Mouse (Mus musculus) midbrain, embryonic 10.5 days (tissue): ENCODE data around the gene Nphs1. TPM values are rescaled to one million over a fixed set of nuclear protein-coding genes. Genes with fewer than 3 reads are reported as not detected.
A peak's percentile ranks its signal among the peaks of the same experiment; 100 is the strongest.

Source experiments
- DNase-seq: peaks from one replicate; pipeline ENCODE4 v3.0.0-alpha.2; 2017; ENCODE audit warnings: low spot score
- H3K27ac ChIP-seq: fragments of 300-500 bp; sonication (generic); replicated peaks from 2 replicates; pipeline ENCODE4 v1.5.1; 2016; ENCODE audit warnings: mild to moderate bottlenecking
- H3K27me3 ChIP-seq: fragments of 300-500 bp; sonication (generic); 2 replicates; pipeline ENCODE4 v1.6.1; 2016; ENCODE audit warnings: low read depth, mild to moderate bottlenecking; ENCODE audit not compliant: poor library complexity, severe bottlenecking
- H3K36me3 ChIP-seq: fragments of 300-500 bp; sonication (generic); 2 replicates; pipeline ENCODE4 v1.6.1; 2016; ENCODE audit warnings: mild to moderate bottlenecking, moderate library complexity
- H3K4me1 ChIP-seq: fragments of 300-500 bp; sonication (generic); 2 replicates; pipeline ENCODE4 v1.6.1; 2016
- H3K4me3 ChIP-seq: fragments of 300-500 bp; sonication (generic); 2 replicates; pipeline ENCODE4 v1.5.1; 2016; ENCODE audit warnings: mild to moderate bottlenecking, moderate library complexity
- H3K9me3 ChIP-seq: fragments of 300-500 bp; sonication (generic); replicated peaks from 2 replicates; pipeline ENCODE4 v1.6.1; 2016; ENCODE audit warnings: mild to moderate bottlenecking
- WGBS: fragments of 180-500 bp; shearing (Covaris S2); methylation state at CpG from one replicate; pipeline ENCODE4 v1.1.7; 2016; 5-methylcytosine and 5-hydroxymethylcytosine counted together
- polyA plus RNA-seq: library from polyadenylated mRNA; unstranded; fragments of >200 nt; fragmentation: Nextera tagmentation; extraction: Ambion mirVana; gene quantifications from 2 replicates; pipeline ENCODE4 v1.2.1, GENCODE M21; 2016

Gene Nphs1
- polyA plus RNA-seq, 1 experiment from 2014 or later = 0.23 TPM

DNA sequence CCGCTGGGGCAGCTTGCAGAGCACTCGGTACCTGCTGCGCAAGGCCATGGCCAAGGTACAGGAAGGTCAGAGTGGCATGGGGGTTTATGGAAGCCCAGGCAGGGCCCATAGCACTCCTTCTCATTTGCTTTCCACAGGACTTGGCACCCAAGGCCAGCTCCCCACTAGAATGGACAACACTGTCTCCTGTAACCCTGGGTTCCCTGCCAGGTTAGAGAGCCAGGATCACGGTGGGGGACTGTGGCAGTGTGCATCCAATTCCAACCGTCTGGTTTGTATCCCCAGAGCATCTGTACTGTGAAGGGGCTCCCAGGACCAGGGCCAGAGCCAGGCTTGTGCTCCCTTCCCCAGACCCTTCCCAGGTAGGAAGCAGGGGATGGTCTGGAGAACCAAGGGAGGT is 62.7 kb downstream of the Nphs1 start:
- H3K27me3 ChIP-seq = no peaks in the 10 kb centered on the region
- H3K27ac ChIP-seq = peak overlapping the region; percentile 2
- no peaks in the 10 kb centered on the region for H3K9me3 ChIP-seq
- H3K4me3 ChIP-seq = no peak overlapping the region
- H3K4me1 ChIP-seq = peaks cover 27% of the 10 kb centered on the region
- peaks cover 35% of the 10 kb centered on the region for H3K36me3 ChIP-seq
- DNase-seq = no peak
- WGBS = 85% methylated on average over 5 of the region's 5 CpGs

- Histone ChIP-seq H3K4me3 (no peak overlapping the region), H3K36me3 (peaks cover 55% of the 10 kb centered on the region), H3K27ac (no peak overlapping the region), H3K4me1 (peaks cover 39% of the 10 kb centered on the region), H3K9me3 (no peaks in the 10 kb centered on the region), H3K27me3 (peaks cover 13% of the 10 kb centered on the region)
- no peak for DNase-seq
- WGBS = 81% methylated on average over 10 of the region's 10 CpGs
Measured at GRCm38 (mm10) chr7:30522871-30523270, 64.8 kb downstream of the Nphs1 start.

GRCm38 (mm10) chr7:30524487-30524886 is 66.4 kb downstream of the Nphs1 start:
- H3K9me3 ChIP-seq = no peaks in the 10 kb centered on the region
- peaks cover 35% of the 10 kb centered on the region for H3K4me1 ChIP-seq
- peaks cover 16% of the 10 kb centered on the region for H3K27me3 ChIP-seq
- H3K4me3 ChIP-seq = no peak overlapping the region
- peaks cover 71% of the 10 kb centered on the region for H3K36me3 ChIP-seq
- 81% methylated on average over 6 of the region's 6 CpGs for WGBS
- no peak for DNase-seq
- H3K27ac ChIP-seq = no peak overlapping the region

GRCm38 (mm10) chr7:30525954-30526353 is 67.8 kb downstream of the Nphs1 start:
- WGBS = 32% methylated on average over 10 of the region's 10 CpGs
- H3K27me3 ChIP-seq = peaks cover 16% of the 10 kb centered on the region
- no peak for DNase-seq
- H3K4me1 ChIP-seq = peaks cover 22% of the 10 kb centered on the region
- no peaks in the 10 kb centered on the region for H3K9me3 ChIP-seq
- peaks cover 86% of the 10 kb centered on the region for H3K36me3 ChIP-seq
- H3K27ac ChIP-seq = no peak overlapping the region
- no peak overlapping the region for H3K4me3 ChIP-seq

DNA sequence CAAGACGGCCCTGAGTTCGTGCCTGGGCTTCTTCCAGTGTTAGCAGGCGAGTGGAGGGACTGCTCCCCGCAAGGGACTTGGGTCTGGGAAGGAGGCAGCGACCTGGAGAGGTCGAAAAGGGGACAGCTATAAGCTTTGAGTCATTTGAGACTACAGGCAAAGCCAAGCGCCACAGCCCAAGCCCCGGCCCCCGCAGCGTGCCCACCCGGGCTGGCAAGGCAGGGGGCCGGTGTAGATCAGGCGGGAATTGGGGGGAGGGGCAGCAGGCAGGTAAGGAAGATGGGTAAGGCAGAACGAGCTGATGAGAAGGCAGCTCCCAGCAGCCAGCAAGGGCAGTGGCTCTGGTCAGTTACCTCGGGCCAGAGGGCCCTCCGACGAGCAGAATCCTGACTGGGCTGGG is 68.3 kb downstream of the Nphs1 start:
- Histone ChIP-seq H3K9me3 (no peaks in the 10 kb centered on the region), H3K4me1 (peaks cover 18% of the 10 kb centered on the region), H3K27ac (peak overlapping the region; percentile 17; the same call in 1 of the 2 replicates), H3K27me3 (peaks cover 16% of the 10 kb centered on the region), H3K36me3 (peaks cover 90% of the 10 kb centered on the region), H3K4me3 (0 out of 2 replicates have a peak overlapping the region, but pooled peaks have one; percentile 7)
- WGBS = 21% methylated on average over 17 of the region's 17 CpGs
- no peak for DNase-seq

GRCm38 (mm10) chr7:30526981-30527380 is 68.9 kb downstream of the Nphs1 start:
- H3K27ac ChIP-seq = peak overlapping the region; percentile 17; the same call in 1 of the 2 replicates
- H3K27me3 ChIP-seq = peaks cover 20% of the 10 kb centered on the region
- H3K36me3 ChIP-seq = peaks cover 96% of the 10 kb centered on the region
- no peak overlapping the region for H3K4me3 ChIP-seq
- DNase-seq = no peak
- peaks cover 17% of the 10 kb centered on the region for H3K4me1 ChIP-seq
- H3K9me3 ChIP-seq = no peaks in the 10 kb centered on the region
- WGBS = 82% methylated on average over 14 of the region's 14 CpGs

DNA sequence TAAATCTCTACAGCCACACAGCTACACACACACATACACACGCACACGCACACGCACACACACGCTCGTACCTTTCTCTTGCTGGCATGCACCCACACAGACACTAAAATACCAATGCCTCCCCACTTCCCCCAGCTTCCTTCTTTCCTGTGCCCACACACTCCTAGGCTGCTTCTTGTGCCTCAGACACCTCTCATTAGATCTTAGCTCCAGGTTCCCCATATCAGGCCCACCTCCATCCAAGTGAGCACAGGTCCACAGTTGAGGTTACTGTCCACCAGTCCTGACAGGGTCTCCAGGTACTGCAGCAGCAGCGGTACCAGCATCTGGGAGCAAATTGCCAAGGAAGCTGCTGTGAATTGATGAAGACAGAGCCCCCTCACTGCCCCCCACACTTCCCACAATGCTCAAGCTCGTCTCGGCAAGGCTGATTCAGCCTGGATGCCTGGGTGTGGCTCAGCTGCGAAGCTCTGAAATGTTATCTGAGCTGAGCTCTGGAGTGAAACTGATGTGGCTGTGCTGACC is 73.2 kb downstream of the Nphs1 start:
- H3K27me3 ChIP-seq = peaks cover 37% of the 10 kb centered on the region
- 88% methylated on average over 9 of the region's 9 CpGs for WGBS
- DNase-seq = no peak

GRCm38 (mm10) chr7:30532931-30533330 is 74.8 kb downstream of the Nphs1 start:
- Histone ChIP-seq H3K36me3 (peaks cover 53% of the 10 kb centered on the region), H3K9me3 (no peaks in the 10 kb centered on the region), H3K27me3 (peaks cover 25% of the 10 kb centered on the region), H3K4me3 (peak overlapping the region; percentile 67), H3K4me1 (peaks cover 39% of the 10 kb centered on the region), H3K27ac (peak overlapping the region; percentile 97)
- WGBS = 16% methylated on average over 8 of the region's 8 CpGs
- peak; percentile 49 for DNase-seq

More for the DNA sequence above, 73.2 kb downstream of the Nphs1 start:
- no peak overlapping the region for H3K4me3 ChIP-seq
- peaks cover 46% of the 10 kb centered on the region for H3K4me1 ChIP-seq
- no peaks in the 10 kb centered on the region for H3K9me3 ChIP-seq
- peaks cover 68% of the 10 kb centered on the region for H3K36me3 ChIP-seq
- no peak overlapping the region for H3K27ac ChIP-seq

GRCm38 (mm10) chr7:30533941-30534632 is 76.0 kb downstream of the Nphs1 start:
- Histone ChIP-seq H3K4me1 (peaks cover 39% of the 10 kb centered on the region), H3K9me3 (no peaks in the 10 kb centered on the region), H3K27ac (peak overlapping the region; percentile 97), H3K36me3 (peaks cover 50% of the 10 kb centered on the region), H3K4me3 (peak overlapping the region; percentile 67), H3K27me3 (peaks cover 23% of the 10 kb centered on the region)
- no peak for DNase-seq
- 6% methylated on average over 26 of the region's 26 CpGs for WGBS

GRCm38 (mm10) chr7:30534633-30535577 is 76.8 kb downstream of the Nphs1 start, which contains the start of gene Arhgap33:
Gene Arhgap33, minus strand, starts transcription at chr7:30535060.
- Histone ChIP-seq H3K9me3 (no peaks in the 10 kb centered on the region), H3K27me3 (peaks cover 23% of the 10 kb centered on the region), H3K4me3 (peak within 1 kb of the TSS; percentile 67), H3K27ac (peak within 1 kb of the TSS; percentile 97), H3K36me3 (peaks cover 50% of the 10 kb centered on the region), H3K4me1 (peaks cover 39% of the 10 kb centered on the region)
- under 1% methylated on average over 78 of the region's 84 CpGs for WGBS
- peak; percentile 98 for DNase-seq
